Mouse (Mus musculus) naive thymus-derived CD4-positive, alpha-beta T cell, adult 2 months (primary cell): ENCODE measurements at regions not wholly inside any gene's neighbourhood (a gene's known extent, or its start where the extent isn't known, plus 50 kb on each side); places are given as distances from the start of the nearest gene placed in this dataset.

Source experiments
- DNase-seq: peaks from one replicate; pipeline ENCODE4 v3.0.0-alpha.2; 2011; ENCODE audit warnings: low read depth

DNA sequence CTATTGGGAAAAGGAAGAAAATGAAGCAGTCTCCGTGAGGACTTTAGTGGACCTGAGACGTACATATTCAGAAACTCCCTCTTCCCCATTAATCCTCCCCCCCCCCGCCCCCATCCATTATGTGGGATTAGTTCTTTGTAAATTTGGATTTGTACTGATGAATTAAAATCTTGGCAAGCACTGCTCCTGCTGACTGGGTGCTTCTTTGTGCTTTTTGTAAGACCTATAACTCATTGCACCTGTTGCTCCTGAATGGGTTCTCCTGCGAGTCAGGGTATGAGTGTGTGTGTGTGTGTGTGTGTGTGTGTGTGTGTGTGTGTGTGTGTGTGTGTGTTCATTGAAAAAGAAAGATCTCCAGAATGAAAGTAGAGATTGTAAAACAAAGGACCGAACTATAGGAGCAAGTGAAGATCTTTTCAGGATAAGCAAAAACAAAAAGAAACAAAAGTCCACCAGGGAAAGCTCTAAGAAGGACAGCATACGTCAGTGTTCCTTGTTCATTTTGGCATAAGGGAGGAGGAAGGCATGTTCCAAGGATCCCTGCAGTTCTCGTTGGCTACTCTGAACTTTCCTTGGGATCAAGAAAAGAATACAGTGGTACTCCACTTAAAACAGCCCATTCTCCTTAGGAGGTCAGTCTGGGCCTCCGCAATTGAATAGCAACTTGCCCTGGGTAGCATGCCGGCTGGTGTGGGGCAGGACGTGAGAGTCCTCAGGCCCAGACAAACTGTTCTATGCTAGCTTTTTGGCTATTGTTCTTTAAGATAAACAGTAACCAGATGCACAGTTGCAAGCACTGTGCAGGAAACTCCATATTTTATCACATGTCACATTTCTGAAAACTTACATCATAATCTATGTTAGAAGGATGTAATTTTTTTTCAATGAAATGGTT is 131.9 kb upstream of the Zfp462 start:
- no peak for DNase-seq

DNA sequence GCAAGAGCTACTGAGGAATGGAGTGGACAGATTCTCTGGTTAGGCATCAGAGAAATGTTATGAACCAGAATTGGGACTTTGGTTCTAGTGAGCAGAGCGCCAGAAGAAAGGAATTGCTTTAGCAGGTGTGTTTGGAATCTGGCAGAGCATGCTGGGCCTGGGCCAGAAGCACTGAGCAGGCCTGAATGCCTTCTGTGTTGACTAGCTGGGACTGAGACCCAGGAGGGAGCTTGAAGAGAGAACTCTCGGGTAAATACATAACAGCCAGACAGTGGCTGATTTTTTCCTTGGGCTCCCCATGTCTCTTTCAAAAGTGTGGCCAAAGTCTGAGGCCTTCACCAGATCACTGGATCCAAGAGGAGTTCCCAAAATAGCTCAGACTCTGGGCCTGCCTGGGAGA is 107.5 kb upstream of the Zfp462 start:
- no peak for DNase-seq

DNA sequence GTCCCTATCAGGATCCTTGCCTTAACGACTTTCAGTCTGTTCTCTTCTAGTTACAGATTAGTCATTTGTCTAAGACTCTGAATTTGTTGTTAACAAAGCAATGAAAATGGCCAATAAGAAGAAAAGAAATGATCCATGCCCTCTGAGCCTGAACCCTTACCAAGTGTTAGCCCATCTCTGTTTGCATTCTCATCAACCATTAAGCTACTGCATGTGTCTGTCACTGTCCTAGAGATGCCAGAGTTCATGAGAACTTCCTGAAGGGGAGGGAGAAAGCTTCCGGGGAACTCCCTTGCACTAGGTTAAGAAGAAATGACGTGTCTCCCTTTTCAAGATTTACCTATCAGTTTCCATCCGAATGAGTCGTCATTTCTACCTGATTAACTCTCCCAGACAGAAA is 106.7 kb upstream of the Zfp462 start:
- DNase-seq = no peak

DNA sequence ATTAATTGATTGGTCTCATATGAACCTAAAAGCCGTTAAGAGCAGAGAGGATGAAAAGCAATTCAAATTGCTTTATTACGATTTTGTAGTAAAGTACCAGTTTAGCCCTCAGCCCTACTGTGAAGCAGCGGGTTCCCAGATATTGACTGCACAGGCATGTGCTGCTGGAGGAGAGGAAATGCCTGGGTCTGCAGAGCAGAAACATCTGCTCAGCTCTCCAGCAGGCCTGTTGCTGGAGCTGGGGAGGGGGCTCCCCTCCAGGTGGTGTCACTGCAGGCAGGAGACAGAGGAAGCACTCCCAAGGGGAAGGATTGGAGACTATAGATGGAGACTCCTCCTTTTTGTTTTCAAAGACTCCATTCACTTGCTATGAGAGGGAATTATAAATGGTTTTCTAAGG is 106.1 kb upstream of the Zfp462 start:
- no peak for DNase-seq

DNA sequence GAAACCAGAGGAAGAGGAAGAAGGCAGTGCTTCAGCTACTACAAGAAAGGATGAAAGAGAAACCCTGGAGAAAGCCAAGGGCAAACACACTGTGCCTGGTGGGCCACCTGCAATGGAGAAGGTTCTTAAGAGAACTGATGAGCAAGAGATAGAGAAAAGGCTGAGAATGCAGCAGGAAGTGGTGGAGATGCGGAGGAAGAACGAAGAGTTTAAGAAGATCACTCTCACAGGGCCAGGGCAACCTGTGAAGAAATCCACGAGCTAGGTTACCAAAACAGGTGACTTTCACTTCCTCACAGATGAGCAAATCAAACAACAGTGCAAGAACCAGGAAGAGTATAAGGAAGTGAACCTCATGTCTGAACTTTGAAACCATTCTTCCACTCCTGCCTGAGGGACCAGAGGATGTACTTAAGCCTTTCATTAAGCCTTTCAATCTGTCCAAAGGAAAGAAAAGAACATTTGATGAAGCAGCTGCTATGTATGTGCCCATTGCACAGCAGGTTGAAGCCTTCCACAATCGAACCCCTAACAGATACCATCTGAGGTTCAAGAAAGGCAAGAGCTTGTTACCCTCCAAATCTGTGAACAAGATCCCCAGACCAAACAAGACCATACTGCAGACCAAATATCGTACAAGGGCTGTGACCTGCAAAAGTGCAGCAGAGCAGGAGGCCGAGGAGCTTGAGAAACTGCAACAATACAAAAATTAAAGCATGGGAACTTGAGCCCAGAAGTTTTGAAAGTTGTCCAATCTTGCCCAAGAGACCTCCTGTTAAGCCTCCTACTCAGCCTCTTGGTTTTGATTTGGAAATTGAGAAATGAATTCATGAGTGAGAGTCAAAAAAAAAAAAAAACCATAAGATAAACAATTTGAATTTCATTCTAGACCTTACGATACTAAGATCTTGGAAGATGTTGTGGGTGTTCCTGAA is 91.6 kb upstream of the Zfp462 start:
- peak; percentile 1 for DNase-seq

DNA sequence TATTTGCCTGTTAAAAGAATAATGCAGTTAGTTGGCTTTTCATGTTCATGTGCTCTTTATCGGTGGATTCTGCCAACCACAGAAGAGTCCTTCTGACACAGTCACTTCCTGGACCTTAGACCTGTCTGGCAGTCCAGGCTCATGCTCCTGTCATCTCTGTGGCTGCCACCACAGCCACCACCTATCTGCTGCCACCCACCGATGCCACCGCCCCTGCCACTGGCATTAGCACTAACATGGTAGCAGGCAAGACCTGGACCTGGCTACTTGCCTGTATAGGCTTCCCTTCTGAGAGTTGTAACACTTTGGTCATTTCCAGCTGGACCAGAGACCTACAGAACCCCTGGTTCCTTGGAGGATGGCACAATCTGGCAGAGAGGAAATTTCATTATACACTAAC is 86.2 kb upstream of the Zfp462 start:
- no peak for DNase-seq

DNA sequence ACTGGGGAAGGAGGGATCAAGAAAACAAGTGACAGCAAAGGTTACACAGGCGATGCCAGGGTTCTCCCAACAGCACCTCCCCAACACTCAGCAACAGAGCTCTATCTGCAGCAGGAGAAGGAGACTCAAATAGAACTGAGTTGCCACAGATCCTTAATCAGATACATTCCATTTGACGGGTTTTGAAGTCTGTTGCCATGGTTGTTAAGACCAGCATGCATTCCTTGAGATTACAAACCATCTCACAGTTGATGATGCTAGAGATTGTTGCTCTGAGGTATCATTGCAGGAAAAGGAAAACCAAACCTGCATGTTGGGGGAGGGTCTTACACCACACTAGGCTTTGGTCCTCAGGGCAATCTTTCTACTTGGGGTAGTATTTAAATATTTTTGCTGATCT is 78.8 kb upstream of the Zfp462 start:
- no peak for DNase-seq

DNA sequence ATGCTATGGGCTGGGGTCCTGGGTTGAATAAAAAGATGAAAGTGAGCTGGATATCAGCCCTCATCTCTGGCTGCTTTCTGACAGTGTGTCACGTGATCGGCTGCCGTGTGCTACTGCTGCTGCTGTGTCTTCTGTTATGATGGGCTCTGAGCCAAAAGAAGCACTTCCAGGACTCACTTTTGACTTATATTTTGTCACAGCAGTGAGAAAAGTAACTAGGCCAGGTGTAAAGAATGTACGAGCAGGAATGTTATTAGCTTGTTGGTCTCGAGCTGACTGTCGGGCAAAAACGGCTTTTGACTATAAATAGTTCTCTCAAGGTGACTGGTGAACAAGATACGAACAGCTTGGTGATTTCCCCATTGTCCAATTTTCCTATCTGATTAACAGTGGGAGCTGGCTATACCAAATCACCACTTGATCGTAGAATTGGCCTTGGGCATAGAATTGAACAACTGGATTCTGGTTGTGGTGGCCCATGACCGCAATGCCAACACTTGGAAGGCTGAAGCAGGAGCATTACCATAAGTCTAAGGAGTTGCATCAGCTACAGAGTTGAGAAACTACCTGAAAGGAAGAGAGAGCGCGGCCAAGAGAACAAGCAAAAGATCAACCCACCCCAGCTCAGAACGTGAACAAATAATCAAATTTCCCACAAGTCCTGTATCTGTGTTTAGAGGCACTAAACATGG is 70.6 kb upstream of the Zfp462 start:
- DNase-seq = no peak

DNA sequence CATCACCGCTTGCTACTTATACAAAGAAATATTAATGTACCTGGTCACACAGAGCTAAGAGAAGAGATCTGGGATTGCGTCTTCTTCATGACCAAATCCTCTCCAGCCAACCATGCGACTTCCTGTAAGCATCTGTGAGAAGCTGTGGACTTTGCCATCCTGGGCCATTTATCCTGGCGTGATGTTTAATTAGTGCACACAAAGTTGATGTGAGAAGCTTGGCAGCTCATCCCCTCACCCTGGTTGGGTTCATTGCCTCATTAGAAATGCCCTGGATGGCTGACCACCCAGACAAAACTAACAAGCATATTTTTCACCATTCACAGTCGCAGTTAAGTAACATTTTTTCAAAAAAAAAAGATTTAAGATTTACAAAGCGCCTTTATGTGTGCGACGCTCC is 69.3 kb upstream of the Zfp462 start:
- DNase-seq = no peak

DNA sequence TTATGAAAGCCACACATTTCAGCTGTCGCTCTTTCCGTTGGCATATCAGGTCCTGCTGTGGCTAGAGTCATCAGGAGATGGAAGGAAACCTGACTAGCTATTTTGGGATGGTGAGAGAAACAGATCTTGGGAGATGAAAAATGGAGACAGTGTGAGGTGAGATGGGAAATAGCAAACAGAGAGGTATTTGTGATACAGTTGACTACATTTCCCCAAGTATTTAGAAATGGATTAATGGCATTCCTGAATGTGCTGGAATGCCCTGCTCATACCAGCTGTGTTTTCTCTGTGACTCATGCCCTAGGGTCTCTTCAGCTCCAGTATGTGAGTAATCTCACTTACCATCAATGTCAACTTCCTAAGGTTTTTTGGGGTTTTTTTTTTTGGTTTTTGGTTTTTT is 67.5 kb upstream of the Zfp462 start:
- no peak for DNase-seq

DNA sequence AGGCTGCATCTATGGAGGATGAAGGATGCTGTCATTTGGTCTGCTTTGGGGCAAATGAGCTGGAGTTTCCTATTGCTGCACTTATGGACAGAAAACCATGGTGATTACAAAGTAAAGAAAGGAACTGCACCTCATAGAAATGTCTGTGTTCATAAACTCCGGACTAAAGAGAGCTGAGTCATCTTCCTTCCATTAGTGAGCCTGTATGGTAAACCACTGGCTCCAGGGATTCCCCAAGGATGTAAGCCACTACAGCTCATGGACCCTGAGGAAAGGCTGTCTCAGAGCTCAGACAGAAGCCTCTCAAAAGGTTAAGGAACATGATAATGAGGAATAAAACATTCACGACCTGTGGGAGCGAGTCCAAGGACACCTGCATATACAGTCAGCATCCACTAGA is 66.3 kb upstream of the Zfp462 start:
- no peak for DNase-seq

DNA sequence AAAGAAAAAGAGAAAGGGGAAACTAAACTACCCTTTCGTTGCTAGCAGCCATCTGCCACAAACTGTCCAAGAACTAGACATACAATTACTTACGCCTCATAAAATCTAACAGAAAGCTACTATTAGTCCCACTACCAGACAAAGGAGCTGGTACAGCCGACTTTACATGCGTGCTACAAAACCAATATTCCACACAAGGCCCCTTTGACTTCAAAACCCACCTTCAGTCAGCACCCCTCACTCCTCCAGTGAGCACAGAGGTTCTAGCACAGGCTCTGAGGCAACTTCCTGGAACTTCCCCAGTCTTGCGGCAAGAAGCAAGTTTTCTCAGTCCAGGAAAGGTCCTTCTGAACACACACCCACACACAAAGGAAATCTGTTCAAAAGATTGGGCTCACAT is 51.6 kb upstream of the Zfp462 start:
- no peak for DNase-seq
